Mouse (Mus musculus): ENCODE results near the gene Poc1b.
"Not testable (repeated sequence)": the region's sequence is repeated elsewhere in the genome, so short reads cannot be mapped to it uniquely, and the experiment has no call there.

Poc1b gene

GRCm38 (mm10) chr10:99157697-99158096, 50.9 kb downstream of the Poc1b start:
- DNase-seq (ENCODE audit: low read depth): not testable (repeated sequence)

GRCm38 (mm10) chr10:99161987-99162582, 55.2 kb downstream of the Poc1b start:
- DNase-seq (ENCODE audit: low read depth): peak; percentile 73

- DNase-seq (ENCODE audit: low read depth): no peak
Measured at GRCm38 (mm10) chr10:99163002-99163401, 56.2 kb downstream of the Poc1b start.

- DNase-seq (ENCODE audit: low read depth): peak; percentile 78
Measured at GRCm38 (mm10) chr10:99164871-99165477, 58.1 kb downstream of the Poc1b start.

GRCm38 (mm10) chr10:99165751-99166282, 59.0 kb downstream of the Poc1b start:
- DNase-seq (ENCODE audit: low read depth): no peak

- peak; percentile 48 for DNase-seq (ENCODE audit: low read depth)
Measured at GRCm38 (mm10) chr10:99166392-99166791, 59.6 kb downstream of the Poc1b start.

GRCm38 (mm10) chr10:99168404-99168803, 61.6 kb downstream of the Poc1b start:
- no peak for DNase-seq (ENCODE audit: low read depth)

- no peak for DNase-seq (ENCODE audit: low read depth)
Measured at GRCm38 (mm10) chr10:99168840-99169764, 62.3 kb downstream of the Poc1b start.

GRCm38 (mm10) chr10:99169765-99170129, 62.9 kb downstream of the Poc1b start:
- DNase-seq (ENCODE audit: low read depth): peak; percentile 51

GRCm38 (mm10) chr10:99171961-99172497, 65.2 kb downstream of the Poc1b start:
- no peak for DNase-seq (ENCODE audit: low read depth)

GRCm38 (mm10) chr10:99172906-99173507, 66.2 kb downstream of the Poc1b start:
- DNase-seq (ENCODE audit: low read depth): no peak

GRCm38 (mm10) chr10:99176911-99177310, 70.1 kb downstream of the Poc1b start:
- no peak for DNase-seq (ENCODE audit: low read depth)

GRCm38 (mm10) chr10:99178118-99178517, 71.3 kb downstream of the Poc1b start:
- DNase-seq (ENCODE audit: low read depth): no peak

GRCm38 (mm10) chr10:99179122-99179521, 72.3 kb downstream of the Poc1b start:
- no peak for DNase-seq (ENCODE audit: low read depth)

- no peak for DNase-seq (ENCODE audit: low read depth)
Measured at GRCm38 (mm10) chr10:99179566-99179965, 72.7 kb downstream of the Poc1b start.

GRCm38 (mm10) chr10:99181497-99181896, 74.7 kb downstream of the Poc1b start:
- DNase-seq (ENCODE audit: low read depth): no peak

- DNase-seq (ENCODE audit: low read depth): peak; percentile 77
Measured at GRCm38 (mm10) chr10:99182107-99182506, 75.3 kb downstream of the Poc1b start.

- no peak for DNase-seq (ENCODE audit: low read depth)
Measured at GRCm38 (mm10) chr10:99188175-99188574, 81.3 kb downstream of the Poc1b start.

- no peak for DNase-seq (ENCODE audit: low read depth)
Measured at GRCm38 (mm10) chr10:99188656-99189603, 82.1 kb downstream of the Poc1b start.

GRCm38 (mm10) chr10:99190798-99191197, 84.0 kb downstream of the Poc1b start:
- peak; percentile 89 for DNase-seq (ENCODE audit: low read depth)

All from 416B (cell line).